Mouse (Mus musculus) cerebellum, adult 2 months (tissue): ENCODE measurements around the gene Eipr1.

Experiments used
- CTCF ChIP-seq: fragments of 200-500 bp; IDR thresholded peaks from 2 replicates; pipeline ENCODE4 v1.5.1; 2011; ENCODE audit warnings: low read depth, mild to moderate bottlenecking, control low read depth, low read length, moderate library complexity, borderline replicate concordance; ENCODE audit not compliant: insufficient read depth
- POLR2A ChIP-seq: fragments of 200-500 bp; IDR thresholded peaks from 2 replicates; pipeline ENCODE4 v1.6.1; 2011; ENCODE audit warnings: low read length, control low read depth, borderline replicate concordance; ENCODE audit not compliant: insufficient read depth

DNA sequence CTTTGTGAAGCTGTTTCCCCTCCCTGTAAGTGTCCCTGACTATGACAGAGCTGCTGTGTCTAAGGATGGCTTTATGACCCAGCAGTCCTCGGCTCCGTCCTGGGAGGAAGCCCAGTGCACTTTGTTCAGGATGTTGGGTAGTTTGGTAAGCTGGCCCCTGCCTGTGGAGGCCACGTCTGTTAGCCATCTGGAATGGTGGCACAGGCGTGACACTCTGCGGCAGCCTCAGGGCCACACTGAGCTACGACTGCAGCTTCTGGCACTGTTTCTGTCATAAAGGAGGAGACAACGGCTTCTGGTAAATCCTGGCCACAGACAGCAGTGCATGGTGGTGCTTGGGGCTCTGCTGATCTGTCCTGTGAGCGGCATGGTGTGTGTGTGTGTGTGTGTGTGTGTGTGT, 159.0 kb downstream of the Eipr1 start:
- TF ChIP-seq CTCF (no peak), POLR2A (no peak)
